Mouse (Mus musculus): ENCODE data around the gene Trp53tg5. TPM values are rescaled to one million over a fixed set of nuclear protein-coding genes. Genes with fewer than 3 reads are reported as not detected.
A peak's percentile ranks its signal among the peaks of the same experiment; 100 is the strongest.

The Trp53tg5 gene
- polyA plus RNA-seq, 1 experiment, result not detected

GRCm38 (mm10) chr2:164457942-164458341 is 15.6 kb downstream of the Trp53tg5 start:
- Histone ChIP-seq H3K4me3 (no peak overlapping the region), H3K79me2 (ENCODE audit: control insufficient read depth, insufficient read depth) (peaks cover 11% of the 10 kb centered on the region), H3K4me2 (ENCODE audit: low read depth) (no peak overlapping the region), H3K36me3 (ENCODE audit: control insufficient read depth, insufficient read depth) (no peaks in the 10 kb centered on the region), H3ac (ENCODE audit: control insufficient read depth, insufficient read length) (no peak overlapping the region), H3K27me3 (ENCODE audit: control insufficient read depth, insufficient read depth, insufficient read length) (no peaks in the 10 kb centered on the region)
- TF ChIP-seq MAX (IDR thresholded peaks at IDR 0.05; ENCODE audit: low read depth) (no peak), TCF3 (IDR thresholded peaks at IDR 0.05; ENCODE audit: insufficient read length, low read depth) (no peak), REST (IDR thresholded peaks at IDR 0.05; ENCODE audit: insufficient read depth, insufficient read length) (no peak), POLR2A (IDR thresholded peaks at IDR 0.05; ENCODE audit: insufficient read length, low read depth) (no peak), USF1 (IDR thresholded peaks at IDR 0.05; ENCODE audit: low read depth) (no peak), TCF12 (IDR thresholded peaks at IDR 0.05; ENCODE audit: insufficient read depth, poor library complexity, severe bottlenecking) (no peak), MYOD1 (IDR thresholded peaks at IDR 0.05; ENCODE audit: control insufficient read depth in 1 of 3, insufficient read length in 2 of 3, low read depth in 2 of 3) (no peak), E2F4 (IDR thresholded peaks at IDR 0.05; ENCODE audit: insufficient read depth) (no peak), CEBPB (IDR thresholded peaks at IDR 0.05; ENCODE audit: insufficient read depth, poor library complexity, severe bottlenecking) (no peak), SRF (IDR thresholded peaks at IDR 0.05; ENCODE audit: control insufficient read depth, insufficient read length, low read depth) (no peak), POLR2AphosphoS2 (IDR thresholded peaks at IDR 0.05; ENCODE audit: insufficient read length, low read depth) (no peak), MYOG (IDR thresholded peaks at IDR 0.05; ENCODE audit: control insufficient read depth in 1 of 3, insufficient read depth in 1 of 3, insufficient read length in 2 of 3, low read depth in 2 of 3) (no peak)

DNA sequence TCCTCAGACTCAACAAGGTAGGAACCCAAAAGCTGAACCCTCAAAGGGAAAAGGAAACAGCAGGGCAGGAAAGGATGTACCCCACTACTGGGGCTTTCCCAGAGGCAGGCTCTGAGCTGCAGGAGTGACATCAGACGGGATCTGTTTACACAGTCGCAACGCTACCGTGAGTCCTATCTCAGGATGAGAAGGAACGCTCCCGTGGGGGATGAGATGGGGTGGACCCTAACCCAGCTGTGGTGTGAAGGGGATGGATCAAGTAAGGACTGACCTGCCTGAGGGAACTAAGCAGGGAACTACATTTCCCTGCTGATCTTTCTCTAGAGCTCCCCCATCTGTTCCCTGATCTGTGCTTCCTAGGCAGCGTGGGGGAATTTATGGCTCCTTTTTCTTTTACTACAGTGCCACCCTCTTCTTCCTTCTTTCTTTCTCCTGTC is 16.6 kb downstream of the Trp53tg5 start, which contains the start of gene Sys1:
Sys1 (plus strand) TSS at position 101 of the 437 bp plus-strand sequence.
- TF ChIP-seq E2F4 (IDR thresholded peaks at IDR 0.05; ENCODE audit: insufficient read depth) (no peak), SRF (IDR thresholded peaks at IDR 0.05; ENCODE audit: control insufficient read depth, insufficient read length, low read depth) (no peak), MYOG (IDR thresholded peaks at IDR 0.05; ENCODE audit: control insufficient read depth in 1 of 3, insufficient read depth in 1 of 3, insufficient read length in 2 of 3, low read depth in 2 of 3) (no peak), CEBPB (IDR thresholded peaks at IDR 0.05; ENCODE audit: insufficient read depth, poor library complexity, severe bottlenecking) (no peak), TCF3 (IDR thresholded peaks at IDR 0.05; ENCODE audit: insufficient read length, low read depth) (no peak), MAX (IDR thresholded peaks at IDR 0.05; ENCODE audit: low read depth) (no peak), POLR2A (IDR thresholded peaks at IDR 0.05; ENCODE audit: insufficient read length, low read depth) (no peak), TCF12 (IDR thresholded peaks at IDR 0.05; ENCODE audit: insufficient read depth, poor library complexity, severe bottlenecking) (no peak), REST (IDR thresholded peaks at IDR 0.05; ENCODE audit: insufficient read depth, insufficient read length) (no peak), USF1 (IDR thresholded peaks at IDR 0.05; ENCODE audit: low read depth) (no peak), POLR2AphosphoS2 (IDR thresholded peaks at IDR 0.05; ENCODE audit: insufficient read length, low read depth) (no peak), MYOD1 (IDR thresholded peaks at IDR 0.05; ENCODE audit: control insufficient read depth in 1 of 3, insufficient read length in 2 of 3, low read depth in 2 of 3) (no peak)
- H3ac ChIP-seq (ENCODE audit: control insufficient read depth, insufficient read length), result no peak within 1 kb of the TSS
- H3K4me2 ChIP-seq (ENCODE audit: low read depth), result peak within 1 kb of the TSS; percentile 71
- H3K4me3 ChIP-seq, result no peak within 1 kb of the TSS
- peaks cover 7% of the 10 kb centered on the region for H3K79me2 ChIP-seq (ENCODE audit: control insufficient read depth, insufficient read depth)
- H3K36me3 ChIP-seq (ENCODE audit: control insufficient read depth, insufficient read depth), result no peaks in the 10 kb centered on the region
- H3K27me3 ChIP-seq (ENCODE audit: control insufficient read depth, insufficient read depth, insufficient read length), result no peaks in the 10 kb centered on the region

GRCm38 (mm10) chr2:164456413-164456812 is 17.1 kb downstream of the Trp53tg5 start:
- Histone ChIP-seq H3K27me3 (ENCODE audit: control insufficient read depth, insufficient read depth, insufficient read length) (no peaks in the 10 kb centered on the region), H3K4me2 (ENCODE audit: low read depth) (peak overlapping the region; percentile 71), H3ac (ENCODE audit: control insufficient read depth, insufficient read length) (no peak overlapping the region), H3K36me3 (ENCODE audit: control insufficient read depth, insufficient read depth) (no peaks in the 10 kb centered on the region), H3K79me2 (ENCODE audit: control insufficient read depth, insufficient read depth) (peaks cover 2% of the 10 kb centered on the region), H3K4me3 (no peak overlapping the region)
- no peak for TF ChIP-seq REST (IDR thresholded peaks at IDR 0.05; ENCODE audit: insufficient read depth, insufficient read length)

DNA sequence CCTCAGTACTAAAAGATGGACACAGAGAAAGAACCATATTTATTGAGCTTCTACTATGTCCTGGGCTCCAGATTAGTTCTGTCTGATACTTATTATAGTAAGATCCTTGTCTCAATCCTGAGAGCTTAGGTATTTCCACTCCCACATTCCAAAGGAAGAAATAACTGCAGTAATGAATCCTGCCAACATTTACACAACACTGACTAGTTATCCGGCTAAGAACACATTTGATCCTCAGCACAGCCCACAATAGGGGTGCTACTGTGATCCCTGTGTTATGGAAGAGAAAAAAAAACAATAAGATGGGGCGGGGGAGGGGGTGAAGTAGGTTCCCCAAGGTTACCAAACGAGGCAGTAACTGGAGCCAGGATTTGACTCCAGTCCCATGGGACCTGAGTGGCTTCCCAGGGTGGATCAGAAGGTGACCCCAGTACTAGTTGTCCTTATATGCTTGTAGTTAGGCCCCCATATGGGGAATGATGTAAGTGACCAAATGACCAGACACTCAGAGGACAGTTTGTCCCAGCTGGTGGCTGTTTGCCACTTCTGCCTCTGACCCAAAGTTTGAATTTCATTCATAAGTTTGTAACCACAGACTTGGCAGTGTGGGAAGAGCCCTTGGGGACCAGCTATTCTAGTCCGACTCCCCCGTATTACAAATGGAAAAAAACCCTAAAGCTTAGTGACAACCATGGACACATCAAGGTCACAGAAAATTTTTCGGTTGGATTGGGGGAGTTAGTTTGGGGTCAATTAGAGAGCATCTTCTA is 17.9 kb downstream of the Trp53tg5 start:
- Histone ChIP-seq H3ac (ENCODE audit: control insufficient read depth, insufficient read length) (no peak overlapping the region), H3K27me3 (ENCODE audit: control insufficient read depth, insufficient read depth, insufficient read length) (no peaks in the 10 kb centered on the region), H3K36me3 (ENCODE audit: control insufficient read depth, insufficient read depth) (no peaks in the 10 kb centered on the region), H3K4me3 (no peak overlapping the region), H3K4me2 (ENCODE audit: low read depth) (peak overlapping the region; percentile 71), H3K79me2 (ENCODE audit: control insufficient read depth, insufficient read depth) (no peaks in the 10 kb centered on the region)
- TF ChIP-seq POLR2AphosphoS2 (IDR thresholded peaks at IDR 0.05; ENCODE audit: insufficient read length, low read depth) (no peak), TCF12 (IDR thresholded peaks at IDR 0.05; ENCODE audit: insufficient read depth, poor library complexity, severe bottlenecking) (no peak), REST (IDR thresholded peaks at IDR 0.05; ENCODE audit: insufficient read depth, insufficient read length) (no peak), MYOG (IDR thresholded peaks at IDR 0.05; ENCODE audit: control insufficient read depth in 1 of 3, insufficient read depth in 1 of 3, insufficient read length in 2 of 3, low read depth in 2 of 3) (no peak), POLR2A (IDR thresholded peaks at IDR 0.05; ENCODE audit: insufficient read length, low read depth) (no peak), E2F4 (IDR thresholded peaks at IDR 0.05; ENCODE audit: insufficient read depth) (no peak), MAX (IDR thresholded peaks at IDR 0.05; ENCODE audit: low read depth) (no peak), USF1 (IDR thresholded peaks at IDR 0.05; ENCODE audit: low read depth) (no peak), CEBPB (IDR thresholded peaks at IDR 0.05; ENCODE audit: insufficient read depth, poor library complexity, severe bottlenecking) (no peak), TCF3 (IDR thresholded peaks at IDR 0.05; ENCODE audit: insufficient read length, low read depth) (no peak), SRF (IDR thresholded peaks at IDR 0.05; ENCODE audit: control insufficient read depth, insufficient read length, low read depth) (no peak), MYOD1 (IDR thresholded peaks at IDR 0.05; ENCODE audit: control insufficient read depth in 1 of 3, insufficient read length in 2 of 3, low read depth in 2 of 3) (no peak)

Data from myocyte (in vitro differentiated cells).